Mouse (Mus musculus): ENCODE measurements around the gene 9430097D07Rik. TPM values are rescaled to one million over a fixed set of nuclear protein-coding genes. Genes with fewer than 3 reads are reported as not detected.

Gene 9430097D07Rik
- polyA plus RNA-seq, 1 experiment from 2014 or later, result 0.35 TPM

- no peak overlapping the region for H3K9ac ChIP-seq (ENCODE audit: low read length)
- no peak overlapping the region for H3K27ac ChIP-seq (ENCODE audit: low read depth, low read length)
- no peak for DNase-seq (ENCODE audit: low spot score)
- no peak for ATAC-seq (replicated peaks; ENCODE audit: low FRiP score)
- H3K4me1 ChIP-seq (replicated peaks; ENCODE audit: control insufficient read depth, insufficient read depth, low read length), result peaks cover 16% of the 10 kb centered on the region
- H3K4me3 ChIP-seq (ENCODE audit: low read depth, low read length), result no peak overlapping the region
- no peak overlapping the region for H3K4me2 ChIP-seq (ENCODE audit: low read depth, low read length, severe bottlenecking)
- WGBS, result 90% methylated on average over 7 of the region's 7 CpGs
- H3K9me3 ChIP-seq (ENCODE audit: control insufficient read depth, low read length), result no peaks in the 10 kb centered on the region
- H3K36me3 ChIP-seq (ENCODE audit: control insufficient read depth, insufficient read depth, low read length), result no peaks in the 10 kb centered on the region
- no peaks in the 10 kb centered on the region for H3K27me3 ChIP-seq (ENCODE audit: control insufficient read depth, insufficient read depth, low read length)
Observed at GRCm38 (mm10) chr2:32556019-32556418, 19.5 kb downstream of the 9430097D07Rik start.

DNA sequence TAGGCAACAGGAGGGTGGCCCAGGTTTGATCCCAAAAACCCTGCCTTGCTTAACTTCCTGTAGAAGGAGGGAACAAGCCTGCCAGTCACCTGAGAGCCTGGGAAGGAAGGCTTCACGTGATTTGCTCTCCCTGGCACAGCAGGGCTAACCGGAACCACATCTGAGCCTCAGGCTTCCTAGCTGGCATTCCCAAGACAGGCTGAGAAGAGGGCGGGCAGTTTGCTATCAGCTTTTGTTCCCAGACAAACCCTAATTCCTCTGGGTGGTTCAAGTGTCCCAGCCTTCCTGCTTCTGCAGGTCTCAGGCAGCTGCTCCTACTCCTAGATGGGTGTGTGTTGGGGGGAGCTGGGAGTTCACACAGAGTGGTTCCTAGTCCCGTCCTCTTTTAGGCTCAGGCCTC, 20.0 kb downstream of the 9430097D07Rik start:
- Histone ChIP-seq H3K36me3 (ENCODE audit: control insufficient read depth, insufficient read depth, low read length) (no peaks in the 10 kb centered on the region), H3K27ac (ENCODE audit: low read depth, low read length) (no peak overlapping the region), H3K4me2 (ENCODE audit: low read depth, low read length, severe bottlenecking) (no peak overlapping the region), H3K9me3 (ENCODE audit: control insufficient read depth, low read length) (no peaks in the 10 kb centered on the region), H3K4me1 (replicated peaks; ENCODE audit: control insufficient read depth, insufficient read depth, low read length) (peaks cover 15% of the 10 kb centered on the region), H3K4me3 (ENCODE audit: low read depth, low read length) (no peak overlapping the region), H3K27me3 (ENCODE audit: control insufficient read depth, insufficient read depth, low read length) (no peaks in the 10 kb centered on the region), H3K9ac (ENCODE audit: low read length) (no peak overlapping the region)
- ATAC-seq (replicated peaks; ENCODE audit: low FRiP score) (no peak), DNase-seq (ENCODE audit: low spot score) (no peak)
- 40% methylated on average over 4 of the region's 4 CpGs for WGBS

GRCm38 (mm10) chr2:32553592-32554148, 21.8 kb downstream of the 9430097D07Rik start:
- WGBS, result 88% methylated on average over 7 of the region's 7 CpGs
- DNase-seq (ENCODE audit: low spot score) (no peak), ATAC-seq (replicated peaks; ENCODE audit: low FRiP score) (no peak)
- H3K9ac ChIP-seq (ENCODE audit: low read length), result no peak overlapping the region
- H3K4me1 ChIP-seq (replicated peaks; ENCODE audit: control insufficient read depth, insufficient read depth, low read length), result no peaks in the 10 kb centered on the region
- H3K36me3 ChIP-seq (ENCODE audit: control insufficient read depth, insufficient read depth, low read length), result no peaks in the 10 kb centered on the region
- H3K27ac ChIP-seq (ENCODE audit: low read depth, low read length), result no peak overlapping the region
- H3K9me3 ChIP-seq (ENCODE audit: control insufficient read depth, low read length), result no peaks in the 10 kb centered on the region
- no peak overlapping the region for H3K4me2 ChIP-seq (ENCODE audit: low read depth, low read length, severe bottlenecking)
- no peaks in the 10 kb centered on the region for H3K27me3 ChIP-seq (ENCODE audit: control insufficient read depth, insufficient read depth, low read length)
- H3K4me3 ChIP-seq (ENCODE audit: low read depth, low read length), result no peak overlapping the region

- H3K9me3 ChIP-seq (ENCODE audit: control insufficient read depth, low read length), result no peaks in the 10 kb centered on the region
- no peak overlapping the region for H3K4me3 ChIP-seq (ENCODE audit: low read depth, low read length)
- H3K27ac ChIP-seq (ENCODE audit: low read depth, low read length), result no peak overlapping the region
- no peak overlapping the region for H3K4me2 ChIP-seq (ENCODE audit: low read depth, low read length, severe bottlenecking)
- ATAC-seq (replicated peaks; ENCODE audit: low FRiP score) (no peak), DNase-seq (ENCODE audit: low spot score) (no peak)
- no peaks in the 10 kb centered on the region for H3K4me1 ChIP-seq (replicated peaks; ENCODE audit: control insufficient read depth, insufficient read depth, low read length)
- 89% methylated on average over 5 of the region's 5 CpGs for WGBS
- H3K27me3 ChIP-seq (ENCODE audit: control insufficient read depth, insufficient read depth, low read length), result no peaks in the 10 kb centered on the region
- H3K9ac ChIP-seq (ENCODE audit: low read length), result no peak overlapping the region
- no peaks in the 10 kb centered on the region for H3K36me3 ChIP-seq (ENCODE audit: control insufficient read depth, insufficient read depth, low read length)
Observed at GRCm38 (mm10) chr2:32551236-32551635, 24.2 kb downstream of the 9430097D07Rik start.

DNA sequence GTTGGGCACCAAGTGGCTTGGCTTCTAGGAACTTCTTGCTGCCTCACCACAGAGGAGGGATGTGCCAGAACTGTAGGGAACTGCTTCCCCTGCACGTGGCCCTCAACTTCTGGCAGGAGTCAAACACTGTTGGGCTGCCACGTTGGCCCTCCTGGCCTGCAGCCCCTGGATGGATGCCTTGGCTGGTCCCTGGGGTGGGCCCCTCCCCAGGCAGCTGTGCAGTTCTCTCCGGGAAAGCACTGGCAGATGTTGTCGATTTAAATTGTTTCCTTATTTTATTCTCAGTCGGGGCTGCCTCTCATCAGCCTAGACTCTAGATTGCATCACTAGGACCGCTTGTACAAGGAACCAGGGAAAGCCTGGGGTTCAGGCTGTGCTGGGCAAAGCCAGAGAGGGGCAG, 25.7 kb downstream of the 9430097D07Rik start:
- Histone ChIP-seq H3K9me3 (ENCODE audit: control insufficient read depth, low read length) (no peaks in the 10 kb centered on the region), H3K27me3 (ENCODE audit: control insufficient read depth, insufficient read depth, low read length) (no peaks in the 10 kb centered on the region), H3K4me3 (ENCODE audit: low read depth, low read length) (no peak overlapping the region), H3K4me1 (replicated peaks; ENCODE audit: control insufficient read depth, insufficient read depth, low read length) (no peaks in the 10 kb centered on the region), H3K4me2 (ENCODE audit: low read depth, low read length, severe bottlenecking) (no peak overlapping the region), H3K9ac (ENCODE audit: low read length) (no peak overlapping the region), H3K27ac (ENCODE audit: low read depth, low read length) (no peak overlapping the region), H3K36me3 (ENCODE audit: control insufficient read depth, insufficient read depth, low read length) (no peaks in the 10 kb centered on the region)
- 79% methylated on average over 6 of the region's 6 CpGs for WGBS
- ATAC-seq (replicated peaks; ENCODE audit: low FRiP score) (no peak), DNase-seq (ENCODE audit: low spot score) (no peak)

- Histone ChIP-seq H3K4me2 (ENCODE audit: low read depth, low read length, severe bottlenecking) (no peak overlapping the region), H3K4me3 (ENCODE audit: low read depth, low read length) (no peak overlapping the region), H3K27me3 (ENCODE audit: control insufficient read depth, insufficient read depth, low read length) (no peaks in the 10 kb centered on the region), H3K9me3 (ENCODE audit: control insufficient read depth, low read length) (no peaks in the 10 kb centered on the region), H3K27ac (ENCODE audit: low read depth, low read length) (no peak overlapping the region), H3K9ac (ENCODE audit: low read length) (no peak overlapping the region), H3K4me1 (replicated peaks; ENCODE audit: control insufficient read depth, insufficient read depth, low read length) (no peaks in the 10 kb centered on the region), H3K36me3 (ENCODE audit: control insufficient read depth, insufficient read depth, low read length) (no peaks in the 10 kb centered on the region)
- ATAC-seq (replicated peaks; ENCODE audit: low FRiP score) (no peak), DNase-seq (ENCODE audit: low spot score) (no peak)
- 89% methylated on average over 9 of the region's 9 CpGs for WGBS
Observed at GRCm38 (mm10) chr2:32549171-32549570, 26.3 kb downstream of the 9430097D07Rik start.

DNA sequence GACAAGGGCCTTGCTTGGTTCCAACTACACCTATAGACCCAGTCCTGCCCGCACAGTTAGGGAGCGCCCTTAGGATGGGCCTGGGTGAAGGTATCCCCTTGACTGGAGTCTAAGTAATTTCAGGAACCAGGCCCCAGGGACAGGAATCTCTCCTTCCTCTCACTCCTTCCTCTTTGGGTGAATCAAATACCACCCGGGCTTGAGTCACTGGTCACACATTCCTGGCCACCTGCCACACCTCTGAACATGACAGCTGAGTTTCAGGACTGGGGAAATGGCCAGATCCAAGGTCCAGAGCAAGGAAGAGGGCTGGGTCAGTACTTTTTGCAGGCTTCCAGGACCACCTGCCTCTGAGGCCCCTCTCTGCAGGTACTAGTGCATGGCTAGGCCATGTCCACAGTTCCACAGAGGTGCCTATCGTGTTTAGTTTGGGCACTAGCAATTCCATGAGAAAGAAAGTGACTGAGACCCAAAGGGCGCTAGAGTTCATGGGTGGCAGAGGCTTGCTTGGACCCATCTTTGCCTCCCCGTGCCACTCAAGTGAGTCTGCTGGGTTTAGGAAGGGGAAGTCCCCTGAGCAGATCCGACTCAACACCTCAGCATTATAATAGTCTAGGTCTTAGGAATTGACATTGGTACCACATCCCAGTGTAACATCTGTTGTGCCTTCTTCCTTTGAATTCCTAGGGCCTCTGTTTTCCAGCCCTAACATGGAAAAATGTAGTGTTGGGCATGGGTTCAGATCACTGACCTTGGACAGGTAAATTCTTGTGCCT, 27.3 kb downstream of the 9430097D07Rik start:
- Histone ChIP-seq H3K27me3 (ENCODE audit: control insufficient read depth, insufficient read depth, low read length) (no peaks in the 10 kb centered on the region), H3K36me3 (ENCODE audit: control insufficient read depth, insufficient read depth, low read length) (no peaks in the 10 kb centered on the region), H3K4me3 (ENCODE audit: low read depth, low read length) (no peak overlapping the region), H3K4me1 (replicated peaks; ENCODE audit: control insufficient read depth, insufficient read depth, low read length) (no peaks in the 10 kb centered on the region), H3K9me3 (ENCODE audit: control insufficient read depth, low read length) (no peaks in the 10 kb centered on the region), H3K27ac (ENCODE audit: low read depth, low read length) (no peak overlapping the region), H3K4me2 (ENCODE audit: low read depth, low read length, severe bottlenecking) (no peak overlapping the region), H3K9ac (ENCODE audit: low read length) (no peak overlapping the region)
- no peak for DNase-seq (ENCODE audit: low spot score)
- ATAC-seq (replicated peaks; ENCODE audit: low FRiP score), result no peak
- 90% methylated on average over 7 of the region's 7 CpGs for WGBS

- no peak overlapping the region for H3K9ac ChIP-seq (ENCODE audit: low read length)
- no peaks in the 10 kb centered on the region for H3K4me1 ChIP-seq (replicated peaks; ENCODE audit: control insufficient read depth, insufficient read depth, low read length)
- H3K4me3 ChIP-seq (ENCODE audit: low read depth, low read length), result no peak overlapping the region
- H3K9me3 ChIP-seq (ENCODE audit: control insufficient read depth, low read length), result no peaks in the 10 kb centered on the region
- ATAC-seq (replicated peaks; ENCODE audit: low FRiP score), result no peak
- WGBS, result 93% methylated on average over 5 of the region's 5 CpGs
- H3K27ac ChIP-seq (ENCODE audit: low read depth, low read length), result no peak overlapping the region
- no peaks in the 10 kb centered on the region for H3K27me3 ChIP-seq (ENCODE audit: control insufficient read depth, insufficient read depth, low read length)
- DNase-seq (ENCODE audit: low spot score), result no peak
- H3K4me2 ChIP-seq (ENCODE audit: low read depth, low read length, severe bottlenecking), result no peak overlapping the region
- H3K36me3 ChIP-seq (ENCODE audit: control insufficient read depth, insufficient read depth, low read length), result no peaks in the 10 kb centered on the region
Observed at GRCm38 (mm10) chr2:32547380-32547779, 28.1 kb downstream of the 9430097D07Rik start.

- Histone ChIP-seq H3K4me2 (ENCODE audit: low read depth, low read length, severe bottlenecking) (no peak overlapping the region), H3K9ac (ENCODE audit: low read length) (no peak overlapping the region), H3K4me3 (ENCODE audit: low read depth, low read length) (no peak overlapping the region), H3K9me3 (ENCODE audit: control insufficient read depth, low read length) (no peaks in the 10 kb centered on the region), H3K27ac (ENCODE audit: low read depth, low read length) (no peak overlapping the region), H3K27me3 (ENCODE audit: control insufficient read depth, insufficient read depth, low read length) (no peaks in the 10 kb centered on the region), H3K36me3 (ENCODE audit: control insufficient read depth, insufficient read depth, low read length) (no peaks in the 10 kb centered on the region), H3K4me1 (replicated peaks; ENCODE audit: control insufficient read depth, insufficient read depth, low read length) (no peaks in the 10 kb centered on the region)
- WGBS, result 86% methylated on average over 1 of the region's 1 CpGs
- DNase-seq (ENCODE audit: low spot score), result no peak
- no peak for ATAC-seq (replicated peaks; ENCODE audit: low FRiP score)
Observed at GRCm38 (mm10) chr2:32546951-32547350, 28.5 kb downstream of the 9430097D07Rik start.
